Mouse (Mus musculus): ENCODE data around the gene Kat2b. TPM values are rescaled to one million over a fixed set of nuclear protein-coding genes. Genes with fewer than 3 reads are reported as not detected.
"Not testable (repeated sequence)": the region's sequence is repeated elsewhere in the genome, so short reads cannot be mapped to it uniquely, and the experiment has no call there.

The Kat2b gene
- polyA plus RNA-seq, 1 experiment from 2014 or later: 7.1 TPM

GRCm38 (mm10) chr17:53557443-53557842, 9.2 kb upstream of the Kat2b start:
- ATAC-seq (ENCODE audit: low FRiP score, low read depth): no peak
- no peaks in the 10 kb centered on the region for H3K9me3 ChIP-seq
- H3K9ac ChIP-seq: no peak overlapping the region
- H3K27me3 ChIP-seq (replicated peaks): no peaks in the 10 kb centered on the region
- H3K27ac ChIP-seq: no peak overlapping the region
- no peaks in the 10 kb centered on the region for H3K36me3 ChIP-seq
- no peak overlapping the region for H3K4me3 ChIP-seq
- H3K4me2 ChIP-seq (replicated peaks): no peak overlapping the region
- no peaks in the 10 kb centered on the region for H3K4me1 ChIP-seq
- 65% methylated on average over 3 of the region's 3 CpGs for WGBS

GRCm38 (mm10) chr17:53559646-53560045, 7.0 kb upstream of the Kat2b start:
- Histone ChIP-seq H3K4me1 (no peaks in the 10 kb centered on the region), H3K9ac (no peak overlapping the region), H3K27me3 (replicated peaks) (no peaks in the 10 kb centered on the region), H3K9me3 (no peaks in the 10 kb centered on the region), H3K4me3 (no peak overlapping the region), H3K27ac (no peak overlapping the region), H3K4me2 (replicated peaks) (no peak overlapping the region), H3K36me3 (no peaks in the 10 kb centered on the region)
- WGBS: 91% methylated on average over 5 of the region's 5 CpGs
- ATAC-seq (ENCODE audit: low FRiP score, low read depth): no peak

- 77% methylated on average over 4 of the region's 4 CpGs for WGBS
- Histone ChIP-seq H3K9me3 (no peaks in the 10 kb centered on the region), H3K27ac (no peak overlapping the region), H3K4me3 (no peak overlapping the region), H3K9ac (no peak overlapping the region), H3K27me3 (replicated peaks) (no peaks in the 10 kb centered on the region), H3K4me1 (no peaks in the 10 kb centered on the region), H3K4me2 (replicated peaks) (no peak overlapping the region), H3K36me3 (no peaks in the 10 kb centered on the region)
- no peak for ATAC-seq (ENCODE audit: low FRiP score, low read depth)
Observed at GRCm38 (mm10) chr17:53561458-53562029, 5.1 kb upstream of the Kat2b start.

GRCm38 (mm10) chr17:53564837-53565236, 1.8 kb upstream of the Kat2b start:
- Histone ChIP-seq H3K27me3 (replicated peaks) (no peaks in the 10 kb centered on the region), H3K4me1 (peaks cover 15% of the 10 kb centered on the region), H3K4me3 (no peak overlapping the region), H3K9ac (no peak overlapping the region), H3K9me3 (no peaks in the 10 kb centered on the region), H3K4me2 (replicated peaks) (no peak overlapping the region), H3K36me3 (no peaks in the 10 kb centered on the region), H3K27ac (no peak overlapping the region)
- no peak for ATAC-seq (ENCODE audit: low FRiP score, low read depth)
- 88% methylated on average over 4 of the region's 4 CpGs for WGBS

GRCm38 (mm10) chr17:53566919-53567345, 271 bp downstream of the Kat2b start:
- H3K27ac ChIP-seq: peak overlapping the region; percentile 96
- WGBS: under 1% methylated on average over 43 of the region's 51 CpGs
- H3K27me3 ChIP-seq (replicated peaks): no peaks in the 10 kb centered on the region
- peak overlapping the region; percentile 96 for H3K9ac ChIP-seq
- H3K9me3 ChIP-seq: no peaks in the 10 kb centered on the region
- H3K36me3 ChIP-seq: no peaks in the 10 kb centered on the region
- H3K4me3 ChIP-seq: peak overlapping the region; percentile 98
- ATAC-seq (ENCODE audit: low FRiP score, low read depth): peak; percentile 67
- H3K4me1 ChIP-seq: peaks cover 16% of the 10 kb centered on the region
- H3K4me2 ChIP-seq (replicated peaks): peak overlapping the region; percentile 89

- peak overlapping the region; percentile 96 for H3K9ac ChIP-seq
- peak overlapping the region; percentile 96 for H3K27ac ChIP-seq
- H3K4me1 ChIP-seq: peaks cover 16% of the 10 kb centered on the region
- peak; percentile 76 for ATAC-seq (ENCODE audit: low FRiP score, low read depth)
- peak overlapping the region; percentile 98 for H3K4me3 ChIP-seq
- WGBS: under 1% methylated on average over 67 of the region's 67 CpGs
- H3K4me2 ChIP-seq (replicated peaks): peak overlapping the region; percentile 89
- H3K9me3 ChIP-seq: no peaks in the 10 kb centered on the region
- no peaks in the 10 kb centered on the region for H3K27me3 ChIP-seq (replicated peaks)
- no peaks in the 10 kb centered on the region for H3K36me3 ChIP-seq
Observed at GRCm38 (mm10) chr17:53567346-53568101, 863 bp downstream of the Kat2b start.

GRCm38 (mm10) chr17:53568118-53568517, 1.5 kb downstream of the Kat2b start:
- H3K9ac ChIP-seq: peak overlapping the region; percentile 96
- peak; percentile 88 for ATAC-seq (ENCODE audit: low FRiP score, low read depth)
- peak overlapping the region; percentile 89 for H3K4me2 ChIP-seq (replicated peaks)
- H3K27me3 ChIP-seq (replicated peaks): no peaks in the 10 kb centered on the region
- H3K4me3 ChIP-seq: peak overlapping the region; percentile 98
- H3K36me3 ChIP-seq: no peaks in the 10 kb centered on the region
- H3K9me3 ChIP-seq: no peaks in the 10 kb centered on the region
- WGBS: under 1% methylated on average over 15 of the region's 15 CpGs
- H3K4me1 ChIP-seq: peaks cover 16% of the 10 kb centered on the region
- peak overlapping the region; percentile 96; the same call in 1 of the 2 replicates for H3K27ac ChIP-seq

GRCm38 (mm10) chr17:53568734-53569386, 2.2 kb downstream of the Kat2b start:
- no peak for ATAC-seq (ENCODE audit: low FRiP score, low read depth)
- H3K4me1 ChIP-seq: peaks cover 16% of the 10 kb centered on the region
- H3K27me3 ChIP-seq (replicated peaks): no peaks in the 10 kb centered on the region
- peak overlapping the region; percentile 96 for H3K9ac ChIP-seq
- no peak overlapping the region for H3K27ac ChIP-seq
- peak overlapping the region; percentile 89 for H3K4me2 ChIP-seq (replicated peaks)
- no peaks in the 10 kb centered on the region for H3K9me3 ChIP-seq
- no peaks in the 10 kb centered on the region for H3K36me3 ChIP-seq
- peak overlapping the region; percentile 98 for H3K4me3 ChIP-seq
- 36% methylated on average over 8 of the region's 8 CpGs for WGBS

- Histone ChIP-seq H3K4me2 (replicated peaks) (peak overlapping the region; percentile 48), H3K4me3 (no peak overlapping the region), H3K27me3 (replicated peaks) (no peaks in the 10 kb centered on the region), H3K9me3 (no peaks in the 10 kb centered on the region), H3K27ac (no peak overlapping the region), H3K9ac (no peak overlapping the region), H3K4me1 (peaks cover 16% of the 10 kb centered on the region), H3K36me3 (no peaks in the 10 kb centered on the region)
- 50% methylated on average over 6 of the region's 6 CpGs for WGBS
- no peak for ATAC-seq (ENCODE audit: low FRiP score, low read depth)
Observed at GRCm38 (mm10) chr17:53569829-53570228, 3.2 kb downstream of the Kat2b start.

GRCm38 (mm10) chr17:53570361-53570875, 3.8 kb downstream of the Kat2b start:
- 50% methylated on average over 10 of the region's 10 CpGs for WGBS
- no peak overlapping the region for H3K4me3 ChIP-seq
- H3K4me2 ChIP-seq (replicated peaks): peak overlapping the region; percentile 48
- H3K9ac ChIP-seq: no peak overlapping the region
- H3K27me3 ChIP-seq (replicated peaks): no peaks in the 10 kb centered on the region
- H3K27ac ChIP-seq: no peak overlapping the region
- ATAC-seq (ENCODE audit: low FRiP score, low read depth): no peak
- peaks cover 16% of the 10 kb centered on the region for H3K4me1 ChIP-seq
- no peaks in the 10 kb centered on the region for H3K36me3 ChIP-seq
- H3K9me3 ChIP-seq: no peaks in the 10 kb centered on the region

GRCm38 (mm10) chr17:53570932-53571331, 4.3 kb downstream of the Kat2b start:
- ATAC-seq (ENCODE audit: low FRiP score, low read depth): not testable (repeated sequence)

GRCm38 (mm10) chr17:53573019-53573556, 6.4 kb downstream of the Kat2b start:
- Histone ChIP-seq H3K9ac (no peak overlapping the region), H3K4me3 (no peak overlapping the region), H3K4me1 (peaks cover 16% of the 10 kb centered on the region), H3K27ac (no peak overlapping the region), H3K4me2 (replicated peaks) (no peak overlapping the region), H3K36me3 (no peaks in the 10 kb centered on the region), H3K9me3 (no peaks in the 10 kb centered on the region), H3K27me3 (replicated peaks) (no peaks in the 10 kb centered on the region)
- no peak for ATAC-seq (ENCODE audit: low FRiP score, low read depth)
- 66% methylated on average over 4 of the region's 4 CpGs for WGBS

More at GRCm38 (mm10) chr17:53570932-53571331, 4.3 kb downstream of the Kat2b start:
- not testable (repeated sequence) for H3K36me3 ChIP-seq; H3K27ac ChIP-seq; H3K4me2 ChIP-seq (replicated peaks); H3K4me3 ChIP-seq; H3K9ac ChIP-seq; H3K27me3 ChIP-seq (replicated peaks); H3K9me3 ChIP-seq
- peaks cover 16% of the 10 kb centered on the region for H3K4me1 ChIP-seq
- WGBS: 93% methylated on average over 5 of the region's 5 CpGs

Measured in neural tube, embryonic 12.5 days (tissue).